Mouse (Mus musculus): ENCODE data around the gene She. TPM values are rescaled to one million over a fixed set of nuclear protein-coding genes. Genes with fewer than 3 reads are reported as not detected.
"Not testable (repeated sequence)": the region's sequence is repeated elsewhere in the genome, so short reads cannot be mapped to it uniquely, and the experiment has no call there.

Gene She
- polyA plus RNA-seq, 1 experiment from 2014 or later: 4.0 TPM

- no peak overlapping the region for H3K9ac ChIP-seq (replicated peaks; ENCODE audit: low read depth, low read length)
- no peak overlapping the region for H3K4me3 ChIP-seq (ENCODE audit: low read depth, low read length)
- no peak overlapping the region for H3K4me2 ChIP-seq (replicated peaks; ENCODE audit: low read depth, low read length)
- no peaks in the 10 kb centered on the region for H3K9me3 ChIP-seq (ENCODE audit: control insufficient read depth, low read depth, low read length)
- 88% methylated on average over 3 of the region's 3 CpGs for WGBS
- H3K27ac ChIP-seq (ENCODE audit: low read length): no peak overlapping the region
- H3K4me1 ChIP-seq (ENCODE audit: control insufficient read depth, insufficient read depth, low read length): no peaks in the 10 kb centered on the region
- H3K27me3 ChIP-seq (ENCODE audit: control insufficient read depth, insufficient read depth, low read length): no peaks in the 10 kb centered on the region
- no peaks in the 10 kb centered on the region for H3K36me3 ChIP-seq (ENCODE audit: control insufficient read depth, insufficient read depth, low read length)
- no peak for ATAC-seq (ENCODE audit: insufficient number of reproducible peaks, insufficient read depth, low FRiP score, low read depth)
Measured at GRCm38 (mm10) chr3:89798518-89798917, 32.7 kb upstream of the She start.

- WGBS: 5% methylated on average over 13 of the region's 13 CpGs
Measured at GRCm38 (mm10) chr3:89799476-89799875, 31.7 kb upstream of the She start.

GRCm38 (mm10) chr3:89800078-89800477 is 31.1 kb upstream of the She start:
- not testable (repeated sequence) for H3K9ac ChIP-seq (replicated peaks; ENCODE audit: low read depth, low read length); H3K36me3 ChIP-seq (ENCODE audit: control insufficient read depth, insufficient read depth, low read length); H3K4me2 ChIP-seq (replicated peaks; ENCODE audit: low read depth, low read length); H3K4me3 ChIP-seq (ENCODE audit: low read depth, low read length); H3K9me3 ChIP-seq (ENCODE audit: control insufficient read depth, low read depth, low read length); ATAC-seq (ENCODE audit: insufficient number of reproducible peaks, insufficient read depth, low FRiP score, low read depth); H3K4me1 ChIP-seq (ENCODE audit: control insufficient read depth, insufficient read depth, low read length); H3K27ac ChIP-seq (ENCODE audit: low read length); H3K27me3 ChIP-seq (ENCODE audit: control insufficient read depth, insufficient read depth, low read length)
- 53% methylated on average over 3 of the region's 3 CpGs for WGBS

More at GRCm38 (mm10) chr3:89799476-89799875, 31.7 kb upstream of the She start:
- H3K36me3 ChIP-seq (ENCODE audit: control insufficient read depth, insufficient read depth, low read length): no peaks in the 10 kb centered on the region
- H3K9ac ChIP-seq (replicated peaks; ENCODE audit: low read depth, low read length): no peak overlapping the region
- ATAC-seq (ENCODE audit: insufficient number of reproducible peaks, insufficient read depth, low FRiP score, low read depth): no peak
- H3K4me2 ChIP-seq (replicated peaks; ENCODE audit: low read depth, low read length): peak overlapping the region; percentile 33
- H3K9me3 ChIP-seq (ENCODE audit: control insufficient read depth, low read depth, low read length): no peaks in the 10 kb centered on the region
- no peaks in the 10 kb centered on the region for H3K27me3 ChIP-seq (ENCODE audit: control insufficient read depth, insufficient read depth, low read length)
- no peak overlapping the region for H3K27ac ChIP-seq (ENCODE audit: low read length)
- H3K4me1 ChIP-seq (ENCODE audit: control insufficient read depth, insufficient read depth, low read length): no peaks in the 10 kb centered on the region
- no peak overlapping the region for H3K4me3 ChIP-seq (ENCODE audit: low read depth, low read length)

GRCm38 (mm10) chr3:89800774-89801506 is 30.2 kb upstream of the She start:
- Histone ChIP-seq H3K36me3 (ENCODE audit: control insufficient read depth, insufficient read depth, low read length) (no peaks in the 10 kb centered on the region), H3K4me2 (replicated peaks; ENCODE audit: low read depth, low read length) (no peak overlapping the region), H3K27me3 (ENCODE audit: control insufficient read depth, insufficient read depth, low read length) (no peaks in the 10 kb centered on the region), H3K9me3 (ENCODE audit: control insufficient read depth, low read depth, low read length) (no peaks in the 10 kb centered on the region), H3K4me3 (ENCODE audit: low read depth, low read length) (no peak overlapping the region), H3K9ac (replicated peaks; ENCODE audit: low read depth, low read length) (no peak overlapping the region), H3K27ac (ENCODE audit: low read length) (no peak overlapping the region), H3K4me1 (ENCODE audit: control insufficient read depth, insufficient read depth, low read length) (no peaks in the 10 kb centered on the region)
- 53% methylated on average over 5 of the region's 5 CpGs for WGBS
- ATAC-seq (ENCODE audit: insufficient number of reproducible peaks, insufficient read depth, low FRiP score, low read depth): no peak

GRCm38 (mm10) chr3:89801507-89801847 is 29.7 kb upstream of the She start:
- ATAC-seq (ENCODE audit: insufficient number of reproducible peaks, insufficient read depth, low FRiP score, low read depth): no peak
- H3K36me3 ChIP-seq (ENCODE audit: control insufficient read depth, insufficient read depth, low read length): no peaks in the 10 kb centered on the region
- no peaks in the 10 kb centered on the region for H3K9me3 ChIP-seq (ENCODE audit: control insufficient read depth, low read depth, low read length)
- WGBS: 15% methylated on average over 3 of the region's 3 CpGs
- H3K4me2 ChIP-seq (replicated peaks; ENCODE audit: low read depth, low read length): no peak overlapping the region
- no peak overlapping the region for H3K4me3 ChIP-seq (ENCODE audit: low read depth, low read length)
- no peak overlapping the region for H3K9ac ChIP-seq (replicated peaks; ENCODE audit: low read depth, low read length)
- no peaks in the 10 kb centered on the region for H3K4me1 ChIP-seq (ENCODE audit: control insufficient read depth, insufficient read depth, low read length)
- no peaks in the 10 kb centered on the region for H3K27me3 ChIP-seq (ENCODE audit: control insufficient read depth, insufficient read depth, low read length)
- no peak overlapping the region for H3K27ac ChIP-seq (ENCODE audit: low read length)

- Histone ChIP-seq H3K4me2 (replicated peaks; ENCODE audit: low read depth, low read length) (no peak overlapping the region), H3K27me3 (ENCODE audit: control insufficient read depth, insufficient read depth, low read length) (no peaks in the 10 kb centered on the region), H3K4me1 (ENCODE audit: control insufficient read depth, insufficient read depth, low read length) (no peaks in the 10 kb centered on the region), H3K27ac (ENCODE audit: low read length) (no peak overlapping the region), H3K36me3 (ENCODE audit: control insufficient read depth, insufficient read depth, low read length) (no peaks in the 10 kb centered on the region), H3K9ac (replicated peaks; ENCODE audit: low read depth, low read length) (no peak overlapping the region), H3K4me3 (ENCODE audit: low read depth, low read length) (no peak overlapping the region), H3K9me3 (ENCODE audit: control insufficient read depth, low read depth, low read length) (no peaks in the 10 kb centered on the region)
- ATAC-seq (ENCODE audit: insufficient number of reproducible peaks, insufficient read depth, low FRiP score, low read depth): no peak
- 81% methylated on average over 15 of the region's 15 CpGs for WGBS
Measured at GRCm38 (mm10) chr3:89802876-89803275, 28.3 kb upstream of the She start.

- Histone ChIP-seq H3K9ac (replicated peaks; ENCODE audit: low read depth, low read length) (no peak overlapping the region), H3K4me1 (ENCODE audit: control insufficient read depth, insufficient read depth, low read length) (0 out of 2 replicates have a peak, but pooled peaks cover 3% of the 10 kb centered on the region), H3K36me3 (ENCODE audit: control insufficient read depth, insufficient read depth, low read length) (no peaks in the 10 kb centered on the region), H3K4me3 (ENCODE audit: low read depth, low read length) (no peak overlapping the region), H3K4me2 (replicated peaks; ENCODE audit: low read depth, low read length) (no peak overlapping the region), H3K9me3 (ENCODE audit: control insufficient read depth, low read depth, low read length) (no peaks in the 10 kb centered on the region), H3K27ac (ENCODE audit: low read length) (no peak overlapping the region), H3K27me3 (ENCODE audit: control insufficient read depth, insufficient read depth, low read length) (no peaks in the 10 kb centered on the region)
- no peak for ATAC-seq (ENCODE audit: insufficient number of reproducible peaks, insufficient read depth, low FRiP score, low read depth)
- 61% methylated on average over 4 of the region's 4 CpGs for WGBS
Measured at GRCm38 (mm10) chr3:89805179-89805578, 26.0 kb upstream of the She start.

GRCm38 (mm10) chr3:89806751-89807150 is 24.4 kb upstream of the She start:
- Histone ChIP-seq H3K27me3 (ENCODE audit: control insufficient read depth, insufficient read depth, low read length) (no peaks in the 10 kb centered on the region), H3K4me1 (ENCODE audit: control insufficient read depth, insufficient read depth, low read length) (0 out of 2 replicates have a peak, but pooled peaks cover 3% of the 10 kb centered on the region), H3K9me3 (ENCODE audit: control insufficient read depth, low read depth, low read length) (no peaks in the 10 kb centered on the region), H3K4me2 (replicated peaks; ENCODE audit: low read depth, low read length) (no peak overlapping the region), H3K36me3 (ENCODE audit: control insufficient read depth, insufficient read depth, low read length) (no peaks in the 10 kb centered on the region), H3K4me3 (ENCODE audit: low read depth, low read length) (no peak overlapping the region), H3K9ac (replicated peaks; ENCODE audit: low read depth, low read length) (no peak overlapping the region), H3K27ac (ENCODE audit: low read length) (no peak overlapping the region)
- 97% methylated on average over 2 of the region's 2 CpGs for WGBS
- ATAC-seq (ENCODE audit: insufficient number of reproducible peaks, insufficient read depth, low FRiP score, low read depth): no peak

GRCm38 (mm10) chr3:89807171-89807570 is 24.0 kb upstream of the She start:
- 90% methylated on average over 3 of the region's 3 CpGs for WGBS
- H3K27ac ChIP-seq (ENCODE audit: low read length): no peak overlapping the region
- no peak overlapping the region for H3K4me2 ChIP-seq (replicated peaks; ENCODE audit: low read depth, low read length)
- 0 out of 2 replicates have a peak, but pooled peaks cover 3% of the 10 kb centered on the region for H3K4me1 ChIP-seq (ENCODE audit: control insufficient read depth, insufficient read depth, low read length)
- H3K36me3 ChIP-seq (ENCODE audit: control insufficient read depth, insufficient read depth, low read length): no peaks in the 10 kb centered on the region
- no peak overlapping the region for H3K9ac ChIP-seq (replicated peaks; ENCODE audit: low read depth, low read length)
- no peaks in the 10 kb centered on the region for H3K27me3 ChIP-seq (ENCODE audit: control insufficient read depth, insufficient read depth, low read length)
- H3K4me3 ChIP-seq (ENCODE audit: low read depth, low read length): no peak overlapping the region
- H3K9me3 ChIP-seq (ENCODE audit: control insufficient read depth, low read depth, low read length): no peaks in the 10 kb centered on the region
- ATAC-seq (ENCODE audit: insufficient number of reproducible peaks, insufficient read depth, low FRiP score, low read depth): no peak

Measured in stomach, embryonic 14.5 days (tissue).